Mouse (Mus musculus) megakaryocyte, embryonic 14.5 days (primary cell): ENCODE data around the gene Slc25a21.

Experiments
- FLI1 ChIP-seq: IDR thresholded peaks from 2 replicates; pipeline ENCODE4 v1.6.1; 2012; ENCODE audit warnings: low read length, inconsistent platforms, mixed read lengths
- GATA1 ChIP-seq: IDR thresholded peaks from 3 replicates; pipeline ENCODE4 v1.6.1; 2012; ENCODE audit warnings: mixed read lengths, low read length, inconsistent platforms, borderline replicate concordance

- TF ChIP-seq GATA1 (no peak), FLI1 (no peak)
These were observed 299.9 kb downstream of the Slc25a21 start for GRCm38 (mm10) chr12:56897221-56897937.
